Mouse (Mus musculus): Measurements from ENCODE around the gene Ccdc134. TPM values are rescaled to one million over a fixed set of nuclear protein-coding genes. Genes with fewer than 3 reads are reported as not detected.
A peak's percentile ranks its signal among the peaks of the same experiment; 100 is the strongest.

Gene Ccdc134
- total RNA-seq, 2 experiments from 2014 or later, result 11.2 to 15.8 TPM

GRCm38 (mm10) chr15:82167201-82168168 is 39.8 kb downstream of the Ccdc134 start:
- DNase-seq (ENCODE audit: extremely low spot score in 1 of 2, low spot score in 1 of 2), result no peak

GRCm38 (mm10) chr15:82169671-82170070 is 41.9 kb downstream of the Ccdc134 start:
- no peak for DNase-seq (ENCODE audit: extremely low spot score in 1 of 2, low spot score in 1 of 2)

GRCm38 (mm10) chr15:82170437-82171377 is 43.0 kb downstream of the Ccdc134 start:
- no peak for DNase-seq (ENCODE audit: extremely low spot score in 1 of 2, low spot score in 1 of 2)

- DNase-seq (ENCODE audit: extremely low spot score in 1 of 2, low spot score in 1 of 2), result no peak
Measured at GRCm38 (mm10) chr15:82172648-82173047, 44.9 kb downstream of the Ccdc134 start.

GRCm38 (mm10) chr15:82175091-82175490 is 47.4 kb downstream of the Ccdc134 start:
- no peak for DNase-seq (ENCODE audit: extremely low spot score in 1 of 2, low spot score in 1 of 2)

- DNase-seq (ENCODE audit: extremely low spot score in 1 of 2, low spot score in 1 of 2), result no peak
Measured at GRCm38 (mm10) chr15:82177743-82178290, 50.1 kb downstream of the Ccdc134 start.

GRCm38 (mm10) chr15:82181131-82181530 is 53.4 kb downstream of the Ccdc134 start:
- no peak for DNase-seq (ENCODE audit: extremely low spot score in 1 of 2, low spot score in 1 of 2)

- no peak for DNase-seq (ENCODE audit: extremely low spot score in 1 of 2, low spot score in 1 of 2)
Measured at GRCm38 (mm10) chr15:82182311-82182710, 54.6 kb downstream of the Ccdc134 start.

- DNase-seq (ENCODE audit: extremely low spot score in 1 of 2, low spot score in 1 of 2), result no peak
Measured at GRCm38 (mm10) chr15:82183596-82183995, 55.9 kb downstream of the Ccdc134 start.

- no peak for DNase-seq (ENCODE audit: extremely low spot score in 1 of 2, low spot score in 1 of 2)
Measured at GRCm38 (mm10) chr15:82184183-82184582, 56.5 kb downstream of the Ccdc134 start.

GRCm38 (mm10) chr15:82184656-82185055 is 56.9 kb downstream of the Ccdc134 start:
- DNase-seq (ENCODE audit: extremely low spot score in 1 of 2, low spot score in 1 of 2), result no peak

- no peak for DNase-seq (ENCODE audit: extremely low spot score in 1 of 2, low spot score in 1 of 2)
Measured at GRCm38 (mm10) chr15:82185062-82185783, 57.5 kb downstream of the Ccdc134 start.

- no peak for DNase-seq (ENCODE audit: extremely low spot score in 1 of 2, low spot score in 1 of 2)
Measured at GRCm38 (mm10) chr15:82186131-82186530, 58.4 kb downstream of the Ccdc134 start.

- no peak for DNase-seq (ENCODE audit: extremely low spot score in 1 of 2, low spot score in 1 of 2)
Measured at GRCm38 (mm10) chr15:82186931-82187330, 59.2 kb downstream of the Ccdc134 start.

GRCm38 (mm10) chr15:82187401-82187800 is 59.7 kb downstream of the Ccdc134 start:
- DNase-seq (ENCODE audit: extremely low spot score in 1 of 2, low spot score in 1 of 2), result no peak

- no peak for DNase-seq (ENCODE audit: extremely low spot score in 1 of 2, low spot score in 1 of 2)
Measured at GRCm38 (mm10) chr15:82187924-82188323, 60.2 kb downstream of the Ccdc134 start.

- DNase-seq (ENCODE audit: extremely low spot score in 1 of 2, low spot score in 1 of 2), result peak in 1 of 2 experiments; percentile 44
Measured at GRCm38 (mm10) chr15:82188481-82189240, 60.9 kb downstream of the Ccdc134 start.

Measured in layer of hippocampus, postnatal 25 days (tissue).